Mouse (Mus musculus) heart, adult 2 months (tissue): Measurements from ENCODE around the gene Nectin4.

Source experiments
- CTCF ChIP-seq: fragments of 200-600 bp; IDR thresholded peaks from 2 replicates; pipeline ENCODE4 v1.8.1; 2022; ENCODE audit warnings: antibody characterized with exemption, mild to moderate bottlenecking, moderate library complexity
- EP300 ChIP-seq: fragments of 200-500 bp; IDR thresholded peaks from 2 replicates; pipeline ENCODE4 v1.6.1; 2011; ENCODE audit warnings: low read depth, low read length, control low read depth; ENCODE audit not compliant: insufficient read depth
- POLR2A ChIP-seq: fragments of 200-500 bp; IDR thresholded peaks from 2 replicates; pipeline ENCODE4 v1.6.1; 2011; ENCODE audit warnings: mild to moderate bottlenecking, low read depth, low read length, control low read depth; ENCODE audit not compliant: insufficient read depth

DNA sequence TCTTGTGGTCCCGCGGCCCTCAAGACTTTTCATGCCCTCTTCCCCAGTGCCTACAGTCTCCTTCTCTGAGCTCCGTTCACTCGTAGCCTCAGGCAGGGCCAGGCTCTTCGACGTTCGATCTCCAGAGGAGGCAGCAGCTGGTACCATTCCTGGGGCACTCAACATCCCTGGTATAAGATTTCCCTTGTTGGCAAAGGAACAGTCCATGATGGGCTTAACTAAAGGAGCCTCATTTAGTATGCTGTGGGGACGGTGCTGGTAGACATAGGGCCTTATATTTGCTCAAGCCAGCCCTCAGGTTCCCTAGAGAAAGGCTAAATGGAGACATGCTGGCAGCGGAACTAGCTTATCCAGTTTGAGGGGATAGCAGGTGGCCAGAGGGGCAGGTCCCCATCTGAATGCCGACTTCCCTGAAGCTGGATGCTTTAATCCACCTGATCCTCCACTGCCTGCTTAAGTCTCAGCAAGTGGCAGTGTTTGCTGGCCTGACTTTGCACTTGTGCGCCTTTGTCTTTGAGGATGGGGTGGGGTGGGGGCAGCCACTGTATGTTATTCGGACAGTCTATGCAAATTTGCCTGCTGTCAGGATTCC, 49.5 kb downstream of the Nectin4 start:
- no peak for TF ChIP-seq POLR2A
- TF ChIP-seq EP300: no peak
- no peak for TF ChIP-seq CTCF
